Mouse (Mus musculus) liver, embryonic 11.5 days (tissue): ENCODE results near the gene Slc7a5. TPM values are rescaled to one million over a fixed set of nuclear protein-coding genes. Genes with fewer than 3 reads are reported as not detected.

Source experiments
- ATAC-seq: fragments of 200-750 bp; cut with Nextera tagmentation; replicated peaks from 2 replicates; pipeline ENCODE4 v1.8.0; 2017; ENCODE audit warnings: moderate number of reproducible peaks, mild to moderate bottlenecking, moderate TSS enrichment, moderate library complexity; ENCODE audit not compliant: low FRiP score
- DNase-seq: peaks from one replicate; pipeline ENCODE4 v3.0.0-alpha.2; 2017; ENCODE audit warnings: low spot score
- H3K27ac ChIP-seq: fragments of 300-500 bp; sonication (generic); 2 replicates; pipeline ENCODE4 v1.5.1; 2014; ENCODE audit warnings: mild to moderate bottlenecking, low read depth, low read length, control low read depth
- H3K27me3 ChIP-seq: fragments of 300-500 bp; sonication (generic); replicated peaks from 2 replicates; pipeline ENCODE4 v1.6.1; 2014; ENCODE audit warnings: low read length, mixed read lengths; ENCODE audit not compliant: control insufficient read depth, insufficient read depth
- H3K36me3 ChIP-seq: fragments of 300-500 bp; sonication (generic); 2 replicates; pipeline ENCODE4 v1.6.1; 2014; ENCODE audit warnings: mild to moderate bottlenecking, low read length, moderate library complexity, mixed read lengths; ENCODE audit not compliant: control insufficient read depth, insufficient read depth
- H3K4me1 ChIP-seq: fragments of 300-500 bp; sonication (generic); replicated peaks from 2 replicates; pipeline ENCODE4 v1.6.1; 2014; ENCODE audit warnings: low read length, mixed read lengths; ENCODE audit not compliant: control insufficient read depth, insufficient read depth
- H3K4me2 ChIP-seq: fragments of 300-500 bp; sonication (generic); 2 replicates; pipeline ENCODE4 v1.6.1; 2014; ENCODE audit warnings: mild to moderate bottlenecking, control low read depth, moderate library complexity
- H3K4me3 ChIP-seq: fragments of 300-500 bp; sonication (generic); 2 replicates; pipeline ENCODE4 v1.5.1; 2014; ENCODE audit warnings: low read depth, low read length, control low read depth
- H3K9ac ChIP-seq: fragments of 300-500 bp; sonication (generic); 2 replicates; pipeline ENCODE4 v1.6.1; 2014; ENCODE audit warnings: low read depth, low read length, control low read depth
- H3K9me3 ChIP-seq: fragments of 300-500 bp; sonication (generic); 2 replicates; pipeline ENCODE4 v1.6.1; 2016; ENCODE audit warnings: low read length, inconsistent platforms, mixed read lengths; ENCODE audit not compliant: control insufficient read depth
- WGBS: fragments of 180-500 bp; shearing (Covaris S2); extraction: QIAGEN DNeasy Blood & Tissue Kit; methylation state at CpG from one replicate; pipeline ENCODE4 v1.1.7; 2014; 5-methylcytosine and 5-hydroxymethylcytosine counted together
- polyA plus RNA-seq: library from polyadenylated mRNA; unstranded; fragments of >200 nt; fragmentation: Nextera tagmentation; extraction: Ambion mirVana; gene quantifications from 2 replicates; pipeline ENCODE4 v1.2.1, GENCODE M21; 2014

Slc7a5 gene
- polyA plus RNA-seq, 1 experiment from 2014 or later, result 58.2 TPM

DNA sequence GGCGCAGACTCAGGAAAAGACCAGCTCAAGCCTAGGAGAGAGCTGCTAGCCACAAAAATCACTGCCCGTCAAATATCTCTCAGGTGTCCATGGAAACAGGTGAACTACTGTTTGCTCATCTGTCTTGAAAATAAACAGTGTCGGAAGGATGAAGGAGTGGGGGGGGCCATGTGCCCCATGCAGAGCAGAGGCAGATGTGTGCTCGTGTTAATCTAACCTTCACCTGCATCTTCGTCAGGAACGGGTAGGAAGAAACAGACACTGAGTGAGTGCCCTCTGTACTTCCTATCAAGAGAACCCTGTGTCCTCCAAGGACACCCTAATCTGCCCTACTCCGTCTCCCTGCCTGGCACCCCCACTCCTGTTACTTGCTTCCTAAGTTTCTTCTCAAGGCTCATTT lies 55.8 kb downstream of the Slc7a5 start:
- Histone ChIP-seq H3K9ac (peak overlapping the region; percentile 53), H3K27me3 (no peaks in the 10 kb centered on the region), H3K4me3 (peak overlapping the region; percentile 28; the same call in 1 of the 2 replicates), H3K9me3 (no peaks in the 10 kb centered on the region), H3K27ac (peak overlapping the region; percentile 68; the same call in 1 of the 2 replicates), H3K4me2 (peak overlapping the region; percentile 64), H3K36me3 (no peaks in the 10 kb centered on the region), H3K4me1 (peaks cover 21% of the 10 kb centered on the region)
- DNase-seq, result no peak
- no peak for ATAC-seq
- 49% methylated on average over 7 of the region's 7 CpGs for WGBS

DNA sequence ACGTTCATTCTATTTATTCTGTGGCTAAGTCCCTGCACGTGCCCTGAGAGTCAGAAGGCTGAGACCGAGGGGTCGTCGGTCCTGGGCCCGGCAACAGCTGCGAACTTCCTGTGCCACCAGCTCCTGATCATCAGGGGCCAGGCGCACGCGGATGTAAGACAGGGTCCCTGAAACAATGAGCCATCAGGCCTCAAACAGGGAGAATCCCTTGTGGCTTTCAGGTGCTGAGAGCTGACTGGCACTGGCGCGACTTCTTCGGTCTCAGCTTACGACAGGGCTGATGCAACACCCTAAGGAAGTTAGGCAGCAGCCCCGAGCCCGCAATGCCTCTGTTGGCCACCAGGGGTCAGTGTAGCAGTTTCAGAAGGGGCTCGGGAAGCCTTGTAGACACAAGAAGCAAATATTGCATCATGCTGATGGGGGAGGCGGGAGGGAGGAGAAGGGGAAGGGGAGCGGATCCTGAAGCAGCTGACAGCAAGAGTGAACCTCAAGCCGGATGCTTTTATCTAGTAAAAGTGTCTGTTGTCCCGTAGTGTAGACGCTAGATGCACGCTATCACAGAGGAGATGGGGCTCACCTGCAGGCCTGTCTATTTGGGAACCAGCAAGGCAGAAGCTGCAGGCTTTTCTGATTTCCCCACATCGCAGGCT lies 56.5 kb downstream of the Slc7a5 start:
- H3K4me1 ChIP-seq, result peaks cover 21% of the 10 kb centered on the region
- DNase-seq, result peak; percentile 97
- peak overlapping the region; percentile 74 for H3K9ac ChIP-seq
- H3K9me3 ChIP-seq, result no peaks in the 10 kb centered on the region
- peak overlapping the region; percentile 68 for H3K27ac ChIP-seq
- H3K4me2 ChIP-seq, result peak overlapping the region; percentile 64
- no peaks in the 10 kb centered on the region for H3K36me3 ChIP-seq
- H3K27me3 ChIP-seq, result no peaks in the 10 kb centered on the region
- peak overlapping the region; percentile 28 for H3K4me3 ChIP-seq
- WGBS, result 4% methylated on average over 24 of the region's 24 CpGs
- peak; percentile 86 for ATAC-seq

DNA sequence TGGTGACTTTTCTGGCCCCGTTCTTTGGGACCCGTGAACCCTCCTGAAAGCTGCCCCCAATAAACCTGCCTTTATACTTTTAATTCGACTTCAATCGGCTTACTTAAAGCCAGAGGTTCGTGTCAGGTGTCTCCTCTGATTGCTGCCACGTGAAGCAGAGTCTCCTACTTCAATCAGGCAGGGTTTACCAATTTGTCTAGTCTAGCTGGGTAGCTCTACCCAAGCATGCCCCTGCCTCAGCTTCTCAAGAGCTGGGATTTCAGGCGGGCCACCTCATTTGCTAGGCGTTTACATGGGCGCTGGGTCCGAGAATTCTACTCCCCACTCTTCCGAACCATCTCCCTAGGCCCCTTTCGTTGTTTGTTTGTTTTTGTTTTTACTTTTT lies 57.1 kb downstream of the Slc7a5 start:
- Histone ChIP-seq H3K36me3 (no peaks in the 10 kb centered on the region), H3K27ac (peak overlapping the region; percentile 33), H3K4me3 (peak overlapping the region; percentile 28), H3K4me2 (peak overlapping the region; percentile 64), H3K9ac (peak overlapping the region; percentile 74), H3K4me1 (peaks cover 21% of the 10 kb centered on the region), H3K27me3 (no peaks in the 10 kb centered on the region), H3K9me3 (no peaks in the 10 kb centered on the region)
- ATAC-seq (peak; percentile 3; the same call in 1 of the 2 replicates), DNase-seq (no peak)
- WGBS, result 41% methylated on average over 12 of the region's 12 CpGs

DNA sequence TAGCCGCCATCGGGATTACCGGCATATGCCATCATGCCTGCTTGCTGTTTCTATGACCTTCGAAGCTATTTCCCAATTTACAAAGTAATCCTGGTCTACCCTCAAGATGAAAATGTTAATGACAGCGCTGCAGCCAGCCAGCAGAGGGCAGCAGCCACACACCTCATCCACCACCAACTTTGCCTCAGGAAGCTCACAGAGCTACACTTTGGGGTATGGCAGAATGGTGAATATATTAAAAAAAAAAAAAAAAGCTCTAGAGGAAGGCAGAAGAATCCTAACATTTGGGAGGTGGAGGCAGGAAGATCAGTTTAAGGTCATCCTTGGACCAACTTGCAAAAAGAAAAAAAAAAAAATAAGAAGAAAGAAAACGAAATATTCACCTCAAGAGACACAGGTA lies 57.5 kb downstream of the Slc7a5 start:
- ATAC-seq (no peak), DNase-seq (peak; percentile 77)
- Histone ChIP-seq H3K27me3 (no peaks in the 10 kb centered on the region), H3K27ac (peak overlapping the region; percentile 33; the same call in 1 of the 2 replicates), H3K36me3 (no peaks in the 10 kb centered on the region), H3K4me2 (peak overlapping the region; percentile 64), H3K4me3 (no peak overlapping the region), H3K9ac (peak overlapping the region; percentile 74), H3K9me3 (no peaks in the 10 kb centered on the region), H3K4me1 (peaks cover 21% of the 10 kb centered on the region)
- 17% methylated on average over 6 of the region's 6 CpGs for WGBS

GRCm38 (mm10) chr8:121849303-121849702 lies 58.2 kb downstream of the Slc7a5 start:
- no peaks in the 10 kb centered on the region for H3K27me3 ChIP-seq
- no peak overlapping the region for H3K4me2 ChIP-seq
- H3K4me3 ChIP-seq, result no peak overlapping the region
- no peak for ATAC-seq
- no peak overlapping the region for H3K9ac ChIP-seq
- 72% methylated on average over 9 of the region's 9 CpGs for WGBS
- no peaks in the 10 kb centered on the region for H3K36me3 ChIP-seq
- H3K9me3 ChIP-seq, result no peaks in the 10 kb centered on the region
- DNase-seq, result no peak
- H3K4me1 ChIP-seq, result peaks cover 21% of the 10 kb centered on the region
- no peak overlapping the region for H3K27ac ChIP-seq

- no peaks in the 10 kb centered on the region for H3K36me3 ChIP-seq
- no peak overlapping the region for H3K4me2 ChIP-seq
- DNase-seq, result no peak
- no peak for ATAC-seq
- 0 out of 2 replicates have a peak overlapping the region, but pooled peaks have one; percentile 14 for H3K9ac ChIP-seq
- no peak overlapping the region for H3K4me3 ChIP-seq
- H3K27ac ChIP-seq, result no peak overlapping the region
- no peaks in the 10 kb centered on the region for H3K27me3 ChIP-seq
- no peaks in the 10 kb centered on the region for H3K9me3 ChIP-seq
- WGBS, result 50% methylated on average over 10 of the region's 10 CpGs
- peaks cover 21% of the 10 kb centered on the region for H3K4me1 ChIP-seq
Observed at GRCm38 (mm10) chr8:121848495-121848894, 59.0 kb downstream of the Slc7a5 start.

DNA sequence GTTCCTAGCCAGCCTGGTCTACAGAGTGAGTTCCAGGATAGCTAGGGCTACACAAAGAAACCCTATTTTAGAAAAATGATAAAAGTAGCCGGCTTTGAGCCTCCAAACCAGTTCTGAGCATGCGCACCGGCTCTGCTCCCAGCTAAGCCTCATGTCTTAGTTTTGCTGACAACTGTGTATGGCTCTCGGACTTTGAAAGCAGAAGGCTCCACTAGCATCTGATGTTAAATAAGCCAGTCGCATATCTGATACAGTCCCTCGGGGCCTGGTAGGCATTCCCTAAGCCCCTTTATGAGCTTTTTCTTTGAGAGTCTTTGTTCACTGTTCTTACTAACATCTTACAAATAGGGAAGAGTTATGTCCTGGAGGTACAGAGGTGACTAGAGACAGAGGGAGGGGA lies 59.5 kb downstream of the Slc7a5 start:
- H3K9me3 ChIP-seq, result no peaks in the 10 kb centered on the region
- H3K4me2 ChIP-seq, result no peak overlapping the region
- H3K4me3 ChIP-seq, result no peak overlapping the region
- H3K27ac ChIP-seq, result no peak overlapping the region
- 68% methylated on average over 6 of the region's 6 CpGs for WGBS
- peaks cover 21% of the 10 kb centered on the region for H3K4me1 ChIP-seq
- H3K36me3 ChIP-seq, result no peaks in the 10 kb centered on the region
- H3K9ac ChIP-seq, result no peak overlapping the region
- no peak for DNase-seq
- ATAC-seq, result no peak
- no peaks in the 10 kb centered on the region for H3K27me3 ChIP-seq

DNA sequence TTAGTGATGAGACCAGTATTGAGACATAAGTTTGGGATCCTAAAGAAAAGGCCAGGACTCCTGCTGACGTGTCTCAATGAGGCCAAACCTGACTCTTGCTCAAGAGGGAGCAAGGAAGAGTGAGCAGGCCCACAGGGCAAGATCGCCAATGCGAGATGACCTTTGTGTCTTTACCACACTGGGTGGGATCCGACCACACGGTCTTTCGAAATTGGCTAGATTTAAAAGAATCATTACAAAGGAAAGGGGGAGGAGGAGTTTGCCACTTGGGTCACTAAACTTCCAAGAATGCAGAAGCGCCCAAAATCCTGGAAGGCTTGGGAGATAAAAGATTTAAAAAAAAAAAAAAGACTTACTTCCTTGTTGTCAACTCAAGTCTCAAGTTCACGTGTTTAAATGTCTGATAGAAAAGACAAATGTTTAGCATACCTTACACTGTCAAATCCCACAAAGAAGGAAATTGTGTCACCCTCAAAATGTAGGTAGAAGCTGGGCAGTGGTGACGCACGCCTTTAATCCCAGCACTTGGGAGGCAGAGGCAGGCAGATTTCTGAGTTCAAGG lies 60.2 kb downstream of the Slc7a5 start:
- Histone ChIP-seq H3K36me3 (no peaks in the 10 kb centered on the region), H3K27me3 (no peaks in the 10 kb centered on the region), H3K4me1 (peaks cover 18% of the 10 kb centered on the region), H3K9me3 (no peaks in the 10 kb centered on the region), H3K9ac (no peak overlapping the region), H3K4me3 (no peak overlapping the region), H3K27ac (no peak overlapping the region), H3K4me2 (no peak overlapping the region)
- ATAC-seq, result no peak
- WGBS, result 64% methylated on average over 10 of the region's 10 CpGs
- DNase-seq, result no peak

DNA sequence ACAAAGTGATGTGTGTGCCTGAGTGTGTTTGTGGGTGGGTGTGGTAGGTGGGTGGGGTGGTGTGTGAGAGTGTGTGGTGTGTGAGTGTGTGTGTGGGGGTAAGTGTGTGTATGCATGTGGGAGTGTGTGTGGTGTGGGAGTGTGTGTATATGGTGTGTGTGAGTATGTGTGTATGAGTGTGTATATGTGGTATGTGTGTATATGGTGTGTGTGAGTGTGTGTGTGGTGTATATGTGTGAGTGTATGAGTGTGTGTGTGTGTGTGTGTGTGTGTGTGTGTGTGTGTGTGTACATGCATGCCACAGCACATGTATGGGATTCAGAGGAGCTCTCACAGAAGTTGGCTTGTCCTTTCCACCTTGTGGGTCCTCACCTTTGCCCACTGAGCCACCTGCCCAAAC lies 60.7 kb downstream of the Slc7a5 start:
- H3K27ac ChIP-seq, result no peak overlapping the region
- no peak for ATAC-seq
- no peaks in the 10 kb centered on the region for H3K36me3 ChIP-seq
- H3K4me3 ChIP-seq, result no peak overlapping the region
- H3K9ac ChIP-seq, result no peak overlapping the region
- no peaks in the 10 kb centered on the region for H3K27me3 ChIP-seq
- H3K4me1 ChIP-seq, result peaks cover 13% of the 10 kb centered on the region
- DNase-seq, result no peak
- no peaks in the 10 kb centered on the region for H3K9me3 ChIP-seq
- no peak overlapping the region for H3K4me2 ChIP-seq
